Comparison of ENCODE assay signal across 25 mouse cellular contexts in genomic region chr6:142850436-142850835, GRCm38 (mm10). TPM values are rescaled to one million over a fixed set of nuclear protein-coding genes. Genes with fewer than 3 reads are reported as not detected.
DNase-seq lines count a peak whose midpoint lies in the region; ATAC-seq and TF ChIP-seq lines count a peak whose summit lies in the region.
"Had no signal": no experiment of that assay in that cellular context is flagged by ENCODE, and none has a peak within 500 bp of the region (broad histone marks: within the 10 kb centered on the region; RNA-seq: fewer than 3 reads in every experiment).

No protein-coding gene starts in this region.

- H3K4me3 ChIP-seq in hindbrain, postnatal 0 days (ENCODE audit: low read length), result no peak overlapping the region
- no peak overlapping the region for H3K4me3 ChIP-seq in hindbrain, embryonic 12.5 days
- H3K4me3 ChIP-seq: erythroblast, embryonic 14.5 days; forebrain, embryonic 15.5 days; hindbrain, embryonic 10.5 days; midbrain, embryonic 13.5 days had no signal

- intact Hi-C loops in left cerebral cortex, postnatal 25 days (cut with DNase I), result loop anchor here (5.0 kb wide), 1 partner anchor 112 kb away; the partner anchor contains the start of gene St8sia1

- no peak for ATAC-seq in hindbrain, postnatal 0 days
- no peak for ATAC-seq in hindbrain, embryonic 12.5 days (ENCODE audit: low FRiP score)
- ATAC-seq: forebrain, embryonic 15.5 days; inflammation-experienced regulatory T-cells, adult 6 months; midbrain, embryonic 13.5 days had no signal

- no peaks in the 10 kb centered on the region for H3K36me3 ChIP-seq in hindbrain, postnatal 0 days (ENCODE audit: insufficient read depth, low read length)
- no peaks in the 10 kb centered on the region for H3K36me3 ChIP-seq in hindbrain, embryonic 12.5 days
- H3K36me3 ChIP-seq: forebrain, embryonic 15.5 days; hindbrain, embryonic 10.5 days; midbrain, embryonic 13.5 days had no signal

- peak; percentile 23 to 58 for DNase-seq in frontal cortex, adult 2 months (ENCODE audit: extremely low spot score in 1 of 2, low spot score in 1 of 2)
- no peak for DNase-seq in frontal cortex, postnatal 14 days (ENCODE audit: low spot score in 2 of 2)
- DNase-seq in hindbrain, postnatal 0 days (ENCODE audit: low spot score), result peak; percentile 9
- DNase-seq in brain, adult 2 months (ENCODE audit: low read depth, low spot score), result peak; percentile 59
- DNase-seq in left cerebral cortex, postnatal 25 days (ENCODE audit: low spot score in 2 of 2), result peak; percentile 35 to 79
- no peak for DNase-seq in natural killer cell, adult 2 months (ENCODE audit: low spot score in 2 of 2)
- no peak for DNase-seq in lung, postnatal 10 days
- DNase-seq: adrenal gland, postnatal 14 days; cerebellum, adult 18-20 months; kidney, adult 8-10 months; kidney, postnatal 25 days had no signal

- H3K9ac ChIP-seq in hindbrain, postnatal 0 days (replicated peaks; ENCODE audit: low read length), result no peak overlapping the region
- no peak overlapping the region for H3K9ac ChIP-seq in hindbrain, embryonic 12.5 days
- H3K9ac ChIP-seq: forebrain, embryonic 15.5 days; liver, embryonic 14.5 days; midbrain, embryonic 13.5 days had no signal

- TF ChIP-seq CTCF in hindbrain, postnatal 0 days (IDR thresholded peaks at IDR 0.05; ENCODE audit: low read depth), result no peak

- no peak overlapping the region for H3K4me2 ChIP-seq in hindbrain, postnatal 0 days (ENCODE audit: low read depth, low read length)
- no peak overlapping the region for H3K4me2 ChIP-seq in hindbrain, embryonic 12.5 days (replicated peaks)
- H3K4me2 ChIP-seq: forebrain, embryonic 15.5 days; midbrain, embryonic 13.5 days had no signal

- 64% methylated on average over 8 of the region's 8 CpGs for WGBS in hindbrain, postnatal 0 days
- 83% methylated on average over 8 of the region's 8 CpGs for WGBS in hindbrain, embryonic 12.5 days

- H3K4me1 ChIP-seq in hindbrain, postnatal 0 days (ENCODE audit: insufficient read depth, low read length), result no peaks in the 10 kb centered on the region
- H3K4me1 ChIP-seq in hindbrain, embryonic 12.5 days, result no peaks in the 10 kb centered on the region
- H3K4me1 ChIP-seq: forebrain, embryonic 15.5 days had no signal

- no peaks in the 10 kb centered on the region for H3K27me3 ChIP-seq in hindbrain, postnatal 0 days (ENCODE audit: insufficient read depth, low read length)
- H3K27me3 ChIP-seq in hindbrain, embryonic 12.5 days, result no peaks in the 10 kb centered on the region
- H3K27me3 ChIP-seq: CH12.LX; forebrain, embryonic 15.5 days; midbrain, embryonic 13.5 days had no signal

- no peak overlapping the region for H3K27ac ChIP-seq in hindbrain, postnatal 0 days
- H3K27ac ChIP-seq in hindbrain, embryonic 12.5 days, result no peak overlapping the region
- H3K27ac ChIP-seq: forebrain, embryonic 15.5 days; hindbrain, embryonic 10.5 days; liver, embryonic 14.5 days; midbrain, embryonic 13.5 days had no signal

- no peaks in the 10 kb centered on the region for H3K9me3 ChIP-seq in hindbrain, postnatal 0 days (ENCODE audit: low read length)
- H3K9me3 ChIP-seq in hindbrain, embryonic 12.5 days (replicated peaks), result no peaks in the 10 kb centered on the region
- H3K9me3 ChIP-seq: forebrain, embryonic 15.5 days; hindbrain, embryonic 10.5 days; midbrain, embryonic 13.5 days had no signal

RNA-seq across cellular contexts. Expression of gene Sult6b2, which starts 46.1 kb away (rescaled TPM):
- 0.19 and 0.22 TPM in 2 replicates for polyA plus RNA-seq in frontal cortex, adult 2 months (2012; rRNA removed)
- not detected in 2 replicates for total RNA-seq in hindbrain, postnatal 0 days (2014; rRNA removed)
- polyA plus RNA-seq in hindbrain, postnatal 0 days (2015; fragmentation: Nextera tagmentation; extraction: Ambion mirVana), result 0.28 and 0.30 TPM in 2 replicates
- polyA plus RNA-seq in hindbrain, embryonic 12.5 days (2016; fragmentation: Nextera tagmentation; extraction: Ambion mirVana), result not detected in 2 replicates
- under 1 TPM in 1 of 2 experiments, not detected in 1; 0.21 TPM for total RNA-seq in left cerebral cortex, postnatal 25 days (2021)
- total RNA-seq: adrenal gland, postnatal 14 days; megakaryocyte progenitor cell, adult 5-6 weeks; neutrophil, adult 5-6 weeks had no signal
- polyA plus RNA-seq: embryonic facial prominence, embryonic 11.5 days; erythroblast, embryonic 14.5 days; gonadal fat pad, adult 2 months; inflammation-experienced regulatory T-cells, adult 6 months; limb, embryonic 11.5 days; liver, embryonic 14.5 days; lung, embryonic 16.5 days had no signal

Comparison
In these comparisons a context has a peak if more than half of its experiments do, and no peak if none do; other contexts are left out.
1. DNase-seq: peak in frontal cortex, adult 2 months (2 of 2), hindbrain, postnatal 0 days (single experiment), brain, adult 2 months (single experiment) and left cerebral cortex, postnatal 25 days (2 of 2); none in frontal cortex, postnatal 14 days (0 of 2), natural killer cell, adult 2 months (0 of 2) and lung, postnatal 10 days (single experiment).